Mouse (Mus musculus) neural tube, embryonic 14.5 days (tissue): Measurements from ENCODE around the gene Edf1. TPM values are rescaled to one million over a fixed set of nuclear protein-coding genes. Genes with fewer than 3 reads are reported as not detected.

Experiments
- ATAC-seq: fragments of 200-750 bp; cut with Nextera tagmentation; 2 replicates; pipeline ENCODE4 v1.8.0; 2017; ENCODE audit warnings: low read depth, mild to moderate bottlenecking, moderate TSS enrichment, moderate library complexity
- H3K27ac ChIP-seq: fragments of 300-500 bp; sonication (generic); 2 replicates; pipeline ENCODE4 v1.5.1; 2014; ENCODE audit warnings: low read depth, mild to moderate bottlenecking, control low read depth, low read length, moderate library complexity, mixed read lengths
- H3K27me3 ChIP-seq: fragments of 300-500 bp; sonication (generic); 2 replicates; pipeline ENCODE4 v1.6.1; 2014; ENCODE audit warnings: low read length; ENCODE audit not compliant: control insufficient read depth, insufficient read depth
- H3K36me3 ChIP-seq: fragments of 300-500 bp; sonication (generic); 2 replicates; pipeline ENCODE4 v1.6.1; 2014; ENCODE audit warnings: low read length, mixed read lengths; ENCODE audit not compliant: control insufficient read depth, insufficient read depth
- H3K4me1 ChIP-seq: fragments of 300-500 bp; sonication (generic); 2 replicates; pipeline ENCODE4 v1.6.1; 2014; ENCODE audit warnings: low read length; ENCODE audit not compliant: control insufficient read depth, insufficient read depth
- H3K4me2 ChIP-seq: fragments of 300-500 bp; sonication (generic); 2 replicates; pipeline ENCODE4 v1.6.1; 2014; ENCODE audit warnings: mild to moderate bottlenecking, low read depth, low read length, control low read depth
- H3K4me3 ChIP-seq: fragments of 300-500 bp; sonication (generic); 2 replicates; pipeline ENCODE4 v1.5.1; 2014; ENCODE audit warnings: low read depth, low read length, control low read depth, mixed read lengths
- H3K9ac ChIP-seq: fragments of 300-500 bp; sonication (generic); replicated peaks from 2 replicates; pipeline ENCODE4 v1.6.1; 2014; ENCODE audit warnings: low read depth, mild to moderate bottlenecking, control low read depth, low read length, mixed read lengths
- H3K9me3 ChIP-seq: fragments of 300-500 bp; sonication (generic); 2 replicates; pipeline ENCODE4 v1.6.1; 2016; ENCODE audit warnings: low read length; ENCODE audit not compliant: control insufficient read depth
- WGBS: fragments of 180-500 bp; shearing (Covaris S2); extraction: QIAGEN DNeasy Blood & Tissue Kit; methylation state at CpG from one replicate; pipeline ENCODE4 v1.1.7; 2014; 5-methylcytosine and 5-hydroxymethylcytosine counted together
- polyA plus RNA-seq: library from polyadenylated mRNA; unstranded; fragments of >200 nt; fragmentation: Nextera tagmentation; extraction: Ambion mirVana; gene quantifications from 2 replicates; pipeline ENCODE4 v1.2.1, GENCODE M21; 2014

Gene Edf1
- polyA plus RNA-seq, 1 experiment from 2014 or later, result 373 TPM

DNA sequence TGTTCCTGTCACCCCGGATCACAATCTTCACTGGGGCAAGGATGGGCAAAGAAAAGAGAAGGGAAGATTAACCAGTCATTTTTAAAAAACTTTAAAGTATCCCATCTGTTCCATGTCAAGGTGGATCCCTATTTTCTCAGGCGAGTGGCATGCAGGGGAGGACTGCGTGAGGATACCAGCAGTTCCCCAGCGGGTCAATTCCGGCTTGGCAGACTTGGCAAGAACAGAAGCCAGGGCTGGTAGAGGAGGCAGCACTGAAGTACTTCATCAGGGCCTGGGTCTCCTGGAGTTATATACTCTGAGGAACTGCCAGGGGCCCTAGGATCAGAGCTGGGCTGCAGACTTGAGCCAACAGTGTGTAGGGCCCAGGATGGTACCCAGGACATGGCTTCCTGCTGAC is 44.9 kb downstream of the Edf1 start:
- Histone ChIP-seq H3K27me3 (no peaks in the 10 kb centered on the region), H3K4me3 (no peak overlapping the region), H3K9me3 (no peaks in the 10 kb centered on the region), H3K4me1 (peaks cover 12% of the 10 kb centered on the region), H3K27ac (no peak overlapping the region), H3K36me3 (peaks cover 41% of the 10 kb centered on the region), H3K9ac (no peak overlapping the region), H3K4me2 (no peak overlapping the region)
- 98% methylated on average over 5 of the region's 5 CpGs for WGBS
- no peak for ATAC-seq

DNA sequence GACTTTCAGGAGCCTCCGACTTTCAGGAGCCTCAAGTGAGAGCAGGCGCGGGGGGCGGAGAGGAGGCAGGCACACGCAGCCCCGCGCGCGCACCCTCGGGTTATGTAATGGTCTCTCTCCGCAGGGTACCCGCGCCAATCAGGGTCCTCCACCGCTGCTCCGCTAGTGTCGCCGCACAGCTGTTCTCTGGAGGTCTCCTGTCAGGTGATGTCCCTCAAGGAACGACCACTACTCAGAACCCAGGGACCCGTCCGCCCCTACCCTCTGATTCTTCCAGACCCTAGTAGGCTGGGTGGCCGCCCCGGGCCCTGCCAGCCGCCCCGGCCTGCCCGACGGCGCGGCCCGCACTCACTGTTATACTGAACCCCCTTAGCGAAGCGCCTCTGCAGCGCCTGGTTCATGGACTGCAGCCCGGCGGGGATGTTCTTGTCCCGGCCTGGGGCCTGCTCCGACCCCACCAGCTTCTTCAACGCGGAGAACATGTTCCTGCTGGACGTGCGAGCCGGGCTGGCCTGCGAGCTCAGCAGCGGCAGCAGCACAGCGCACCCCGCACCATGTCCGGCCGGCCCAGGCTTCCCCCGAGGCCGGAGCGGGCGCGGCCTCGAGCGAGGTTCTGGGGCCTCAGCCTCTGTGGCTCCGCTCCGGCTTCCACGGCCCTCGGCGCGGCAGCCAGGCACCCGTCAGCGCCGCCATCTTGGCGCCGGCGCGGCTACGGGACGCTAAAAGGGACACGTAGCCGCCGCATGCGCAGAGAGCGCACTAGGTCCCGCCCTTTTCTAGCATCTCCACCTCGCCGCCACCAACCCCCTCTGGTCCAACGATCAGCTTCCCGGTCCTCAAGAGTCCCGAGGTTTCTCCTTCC is 50.3 kb downstream of the Edf1 start, which contains the start of gene Rabl6:
Rabl6 (minus strand) TSS at position 761 of the 862 bp plus-strand sequence.
- Histone ChIP-seq H3K27ac (peak within 1 kb of the TSS; percentile 93), H3K4me2 (peak within 1 kb of the TSS; percentile 60)
- under 1% methylated on average over 78 of the region's 80 CpGs for WGBS

DNA sequence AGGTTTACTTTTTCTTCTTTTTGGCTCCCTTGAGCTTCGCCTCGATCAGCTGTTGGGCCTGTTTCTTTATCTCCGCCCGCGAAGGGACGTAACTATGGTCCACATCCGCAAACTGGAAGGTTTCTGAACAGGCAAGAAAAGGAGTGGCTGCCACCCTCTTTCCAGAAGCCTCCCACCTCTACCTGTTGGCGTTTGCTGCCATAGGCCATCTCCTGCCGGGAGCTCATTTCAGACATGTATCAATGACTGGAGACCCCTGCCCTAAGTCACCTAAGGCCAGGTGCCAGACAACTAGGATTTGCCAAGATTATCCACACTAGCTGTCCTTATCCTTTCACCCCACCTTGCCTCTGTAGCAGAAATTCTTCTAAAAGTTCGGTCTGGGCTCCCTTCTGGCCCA is 51.0 kb downstream of the Edf1 start:
- peak overlapping the region; percentile 25; the same call in 1 of the 2 replicates for H3K27ac ChIP-seq
- WGBS, result 67% methylated on average over 10 of the region's 10 CpGs
- peak overlapping the region; percentile 100; the same call in 1 of the 2 replicates for H3K4me3 ChIP-seq
- 0 out of 2 replicates have a peak overlapping the region, but pooled peaks have one; percentile 94 for H3K9ac ChIP-seq
- peaks cover 12% of the 10 kb centered on the region for H3K4me1 ChIP-seq
- H3K4me2 ChIP-seq, result peak overlapping the region; percentile 60
- H3K9me3 ChIP-seq, result no peaks in the 10 kb centered on the region
- no peaks in the 10 kb centered on the region for H3K36me3 ChIP-seq
- H3K27me3 ChIP-seq, result no peaks in the 10 kb centered on the region
- no peak; the same call in 1 of the 2 replicates for ATAC-seq

More for the DNA sequence above, 50.3 kb downstream of the Edf1 start, which contains the start of gene Rabl6:
- Histone ChIP-seq H3K4me1 (peaks cover 12% of the 10 kb centered on the region), H3K4me3 (peak within 1 kb of the TSS; percentile 100), H3K36me3 (no peaks in the 10 kb centered on the region), H3K27me3 (no peaks in the 10 kb centered on the region), H3K9me3 (no peaks in the 10 kb centered on the region), H3K9ac (peak within 1 kb of the TSS; percentile 94)
- ATAC-seq, result peak; percentile 93

Other genes with a start within 250 kb of the Edf1 start
- gene Grin1, start 238.7 kb upstream of the Edf1 start, polyA plus RNA-seq, result 60.8 and 89.4 TPM in 2 replicates
- 59.9 and 85.5 TPM in 2 replicates for gene Man1b1, start 225.5 kb upstream of the Edf1 start, polyA plus RNA-seq
- 23.9 and 27.1 TPM in 2 replicates for gene Dpp7, start 201.5 kb upstream of the Edf1 start, polyA plus RNA-seq
- 4.6 and 5.2 TPM in 2 replicates for gene Uap1l1, start 192.2 kb upstream of the Edf1 start, polyA plus RNA-seq
- 6.9 and 7.8 TPM in 2 replicates for gene Sapcd2, start 185.5 kb upstream of the Edf1 start, polyA plus RNA-seq
- gene Entpd2, start 162.0 kb upstream of the Edf1 start, polyA plus RNA-seq, result 1.6 and 10.6 TPM in 2 replicates
- 397 and 496 TPM in 2 replicates for gene Npdc1, start 158.5 kb upstream of the Edf1 start, polyA plus RNA-seq
- 0.17 and 0.23 TPM in 2 replicates for gene Fut7, start 134.6 kb upstream of the Edf1 start, polyA plus RNA-seq
- gene Abca2, start 129.1 kb upstream of the Edf1 start, polyA plus RNA-seq, result 16.2 and 17.0 TPM in 2 replicates
- 1.5 and 2.4 TPM in 2 replicates for gene Clic3, start 101.0 kb upstream of the Edf1 start, polyA plus RNA-seq
- 94.5 and 124 TPM in 2 replicates for gene Paxx, start 96.8 kb upstream of the Edf1 start, polyA plus RNA-seq
- 5.6 and 87.6 TPM in 2 replicates for gene Ptgds, start 87.8 kb upstream of the Edf1 start, polyA plus RNA-seq
- not detected in 2 replicates for gene Lcn12, start 63.9 kb upstream of the Edf1 start, polyA plus RNA-seq
- gene Fbxw5, start 57.1 kb upstream of the Edf1 start, polyA plus RNA-seq, result 124 and 137 TPM in 2 replicates
- gene C8g, start 56.1 kb upstream of the Edf1 start, polyA plus RNA-seq, result 5.6 and 6.8 TPM in 2 replicates
- 12.6 and 14.8 TPM in 2 replicates for gene Traf2, start 10.9 kb upstream of the Edf1 start, polyA plus RNA-seq
- 2.2 and 2.3 TPM in 2 replicates for gene Mamdc4, start 17.0 kb downstream of the Edf1 start, polyA plus RNA-seq
- 184 and 209 TPM in 2 replicates for gene Phpt1, start 17.4 kb downstream of the Edf1 start, polyA plus RNA-seq
- gene Ajm1, start 23.9 kb downstream of the Edf1 start, polyA plus RNA-seq, result 8.1 and 13.3 TPM in 2 replicates
- 64.2 and 66.6 TPM in 2 replicates for gene Rabl6, start 50.7 kb downstream of the Edf1 start, polyA plus RNA-seq
- 0.33 and 0.43 TPM in 2 replicates for gene Ccdc183, start 59.8 kb downstream of the Edf1 start, polyA plus RNA-seq
- gene Tmem141, start 64.2 kb downstream of the Edf1 start, polyA plus RNA-seq, result 48.5 and 55.3 TPM in 2 replicates
- gene Fcna, start 70.2 kb downstream of the Edf1 start, polyA plus RNA-seq, result 0.63 and 3.3 TPM in 2 replicates
- gene Lcn8, start 95.3 kb downstream of the Edf1 start, polyA plus RNA-seq, result not detected in 2 replicates
- gene Lcn5, start 100.1 kb downstream of the Edf1 start, polyA plus RNA-seq, result not detected in 2 replicates
- gene Lcn6, start 118.9 kb downstream of the Edf1 start, polyA plus RNA-seq, result not detected in 2 replicates
- not detected in 2 replicates for gene Lcn10, start 124.9 kb downstream of the Edf1 start, polyA plus RNA-seq
- gene Obp2a, start 142.2 kb downstream of the Edf1 start, polyA plus RNA-seq, result not detected in 2 replicates
- gene Bmyc, start 148.9 kb downstream of the Edf1 start, polyA plus RNA-seq, result 138 and 160 TPM in 2 replicates
- gene Obp2b, start 179.2 kb downstream of the Edf1 start, polyA plus RNA-seq, result not detected in 2 replicates
- not detected in 2 replicates for gene Lcn3, start 207.7 kb downstream of the Edf1 start, polyA plus RNA-seq
- not detected in 2 replicates for gene Lcn11, start 219.2 kb downstream of the Edf1 start, polyA plus RNA-seq
- gene Gm13539, start 224.4 kb downstream of the Edf1 start, polyA plus RNA-seq, result not detected in 2 replicates